Mouse (Mus musculus) lung, postnatal 10 days (tissue): Measurements from ENCODE around the gene Rbpms2.
"Not testable (repeated sequence)": the region's sequence is repeated elsewhere in the genome, so short reads cannot be mapped to it uniquely, and the experiment has no call there.

Source experiments
- DNase-seq: peaks from one replicate; pipeline ENCODE4 v3.0.0; 2021

The Rbpms2 gene

GRCm38 (mm10) chr9:65661493-65661892, 32.0 kb downstream of the Rbpms2 start:
- no peak for DNase-seq

- peak; percentile 75 for DNase-seq
Observed at GRCm38 (mm10) chr9:65664163-65664562, 34.7 kb downstream of the Rbpms2 start.

- peak; percentile 87 for DNase-seq
Observed at GRCm38 (mm10) chr9:65666042-65666441, 36.6 kb downstream of the Rbpms2 start.

- DNase-seq: no peak
Observed at GRCm38 (mm10) chr9:65667701-65668100, 38.3 kb downstream of the Rbpms2 start, which contains the start of gene Oaz2. Oaz2 (plus strand) TSS chr9:65668001.

- peak; percentile 89 for DNase-seq
Observed at GRCm38 (mm10) chr9:65671431-65671931, 42.0 kb downstream of the Rbpms2 start.

- DNase-seq: no peak
Observed at GRCm38 (mm10) chr9:65672996-65673395, 43.5 kb downstream of the Rbpms2 start.

- peak; percentile 79 for DNase-seq
Observed at GRCm38 (mm10) chr9:65675461-65676357, 46.3 kb downstream of the Rbpms2 start.

GRCm38 (mm10) chr9:65676358-65677118, 47.1 kb downstream of the Rbpms2 start:
- DNase-seq: peak; percentile 99

- no peak for DNase-seq
Observed at GRCm38 (mm10) chr9:65677119-65677462, 47.6 kb downstream of the Rbpms2 start.

GRCm38 (mm10) chr9:65679181-65679761, 49.8 kb downstream of the Rbpms2 start:
- DNase-seq: peak; percentile 84

- DNase-seq: peak; percentile 51
Observed at GRCm38 (mm10) chr9:65680938-65681633, 51.6 kb downstream of the Rbpms2 start.

- no peak for DNase-seq
Observed at GRCm38 (mm10) chr9:65681634-65681940, 52.1 kb downstream of the Rbpms2 start.

- DNase-seq: no peak
Observed at GRCm38 (mm10) chr9:65682183-65682582, 52.7 kb downstream of the Rbpms2 start.

- DNase-seq: peak; percentile 58
Observed at GRCm38 (mm10) chr9:65682994-65683393, 53.5 kb downstream of the Rbpms2 start.

- no peak for DNase-seq
Observed at GRCm38 (mm10) chr9:65684704-65685103, 55.3 kb downstream of the Rbpms2 start.

GRCm38 (mm10) chr9:65689869-65690268, 60.4 kb downstream of the Rbpms2 start:
- not testable (repeated sequence) for DNase-seq

GRCm38 (mm10) chr9:65692466-65692865, 63.0 kb downstream of the Rbpms2 start:
- DNase-seq: no peak

- no peak for DNase-seq
Observed at GRCm38 (mm10) chr9:65692959-65693603, 63.6 kb downstream of the Rbpms2 start.

- peak; percentile 72 for DNase-seq
Observed at GRCm38 (mm10) chr9:65695646-65696045, 66.2 kb downstream of the Rbpms2 start.

- peak; percentile 51 for DNase-seq
Observed at GRCm38 (mm10) chr9:65696337-65696736, 66.9 kb downstream of the Rbpms2 start.

- no peak for DNase-seq
Observed at GRCm38 (mm10) chr9:65697356-65697755, 67.9 kb downstream of the Rbpms2 start.

GRCm38 (mm10) chr9:65697992-65698391, 68.5 kb downstream of the Rbpms2 start:
- no peak for DNase-seq
